Mouse (Mus musculus) bone marrow, adult 2 months (tissue): ENCODE data around the gene Ikbkg.

Experiments
- CTCF ChIP-seq: fragments of 200-500 bp; IDR thresholded peaks from 2 replicates; pipeline ENCODE4 v1.5.1; 2011; ENCODE audit warnings: low read length, control low read depth; ENCODE audit not compliant: control insufficient read depth, insufficient read depth
- POLR2A ChIP-seq: fragments of 200-500 bp; IDR thresholded peaks from 2 replicates; pipeline ENCODE4 v1.6.1; 2011; ENCODE audit warnings: low read depth, mild to moderate bottlenecking, control low read depth, low read length, borderline replicate concordance; ENCODE audit not compliant: control insufficient read depth

- no peak for TF ChIP-seq POLR2A
- TF ChIP-seq CTCF: no peak
Measured at GRCm38 (mm10) chrX:74400136-74400535, 7.0 kb downstream of the Ikbkg start.
